Mouse (Mus musculus): ENCODE data around the gene B9d1.
A peak's percentile ranks its signal among the peaks of the same experiment; 100 is the strongest.

Gene B9d1

GRCm38 (mm10) chr11:61504713-61505257, at the start of gene B9d1:
Gene B9d1, plus strand, starts transcription at chr11:61505144.
- DNase-seq (ENCODE audit: low spot score): peak; percentile 99

GRCm38 (mm10) chr11:61464071-61464470, 40.9 kb upstream of the B9d1 start:
- DNase-seq (ENCODE audit: low spot score): no peak

DNA sequence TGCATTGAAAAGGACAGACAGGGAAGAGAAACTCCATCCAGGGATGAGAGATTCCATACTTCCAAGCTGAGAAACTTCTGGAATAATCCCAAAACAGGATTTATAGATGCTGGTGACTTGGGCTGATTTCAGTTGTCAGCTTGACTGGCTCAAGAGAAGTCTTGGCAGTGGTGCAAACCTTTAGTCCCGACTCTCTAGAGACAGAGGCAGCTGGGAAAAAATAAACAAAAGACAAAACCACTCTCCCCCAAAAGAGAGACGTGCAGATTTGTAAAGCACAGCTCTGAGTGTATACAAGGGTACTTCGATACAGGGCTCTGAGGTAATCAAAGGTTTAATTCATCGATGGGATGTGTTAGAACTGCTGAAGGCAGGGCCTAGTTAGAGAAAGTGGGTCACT, 39.5 kb upstream of the B9d1 start:
- no peak for DNase-seq (ENCODE audit: low spot score)

DNA sequence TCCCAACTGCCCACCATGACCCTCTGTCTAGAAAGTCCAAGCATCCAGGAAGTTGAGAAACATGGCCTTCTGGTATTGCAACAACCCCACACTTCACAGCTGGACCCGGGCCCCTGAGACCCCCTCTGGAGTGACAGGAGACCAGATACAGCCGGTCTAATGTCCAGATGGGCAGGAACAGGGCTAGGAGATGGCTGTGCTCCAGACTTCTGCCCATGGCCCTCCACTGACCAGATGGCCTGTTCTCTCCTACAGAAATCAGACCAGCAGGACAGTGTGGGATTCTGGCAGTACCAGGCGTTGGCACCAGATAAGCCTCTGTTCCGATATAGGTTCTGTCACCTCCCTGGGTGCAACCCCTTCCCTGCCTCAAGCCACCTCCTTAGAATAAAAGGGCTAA, 36.4 kb upstream of the B9d1 start:
- no peak for DNase-seq (ENCODE audit: low spot score)

- no peak for DNase-seq (ENCODE audit: low spot score)
Measured at GRCm38 (mm10) chr11:61469317-61469917, 35.5 kb upstream of the B9d1 start.

DNA sequence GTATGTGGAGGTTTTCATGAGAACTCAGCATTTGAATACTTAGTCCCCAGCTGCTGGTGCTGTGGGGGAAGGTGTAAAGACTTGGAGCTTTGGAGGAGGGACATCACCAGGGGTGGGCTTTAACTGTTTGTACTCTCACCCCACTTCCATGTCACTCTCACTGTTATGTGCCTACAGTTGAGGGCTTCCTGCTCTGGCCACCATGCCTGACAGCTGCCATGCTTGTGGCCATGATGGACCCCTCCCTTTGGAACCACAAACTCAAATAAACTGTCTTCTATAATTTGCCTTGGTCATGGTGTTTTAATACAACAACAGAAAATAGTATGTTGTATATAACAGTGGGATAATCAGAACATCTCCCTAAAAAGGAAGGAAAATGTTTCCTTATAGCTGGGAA, 34.1 kb upstream of the B9d1 start:
- no peak for DNase-seq (ENCODE audit: low spot score)

GRCm38 (mm10) chr11:61473630-61474029, 31.3 kb upstream of the B9d1 start:
- no peak for DNase-seq (ENCODE audit: low spot score)

DNA sequence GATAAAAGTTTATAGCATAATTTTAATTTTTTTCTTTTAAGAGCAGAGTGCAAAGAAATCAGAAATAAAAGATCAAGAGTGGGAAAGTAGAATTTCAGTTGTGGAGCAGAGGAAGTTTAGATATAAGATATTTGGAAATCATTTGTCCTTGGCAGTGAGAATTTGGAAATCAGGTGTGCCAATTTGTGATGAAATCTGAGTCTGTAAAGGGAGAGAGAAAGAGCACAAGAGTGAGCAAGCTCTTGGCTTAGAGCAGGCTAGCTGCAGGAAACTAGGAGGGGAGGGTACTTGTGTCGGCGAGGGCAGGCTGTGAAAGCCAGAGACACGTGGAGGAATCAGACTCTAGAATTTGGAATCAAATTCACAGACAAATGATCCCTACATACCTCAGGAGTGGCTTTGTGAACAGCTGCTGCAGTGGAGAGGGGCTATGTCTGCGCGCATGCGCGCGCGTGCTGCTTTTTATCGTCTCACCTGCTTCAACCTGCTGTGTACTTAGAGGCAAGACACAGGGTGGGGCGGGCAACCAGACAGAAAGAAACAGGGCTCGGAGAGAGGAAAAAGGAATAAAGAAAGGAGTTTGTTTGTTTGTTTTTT, 28.1 kb upstream of the B9d1 start:
- no peak for DNase-seq (ENCODE audit: low spot score)

DNA sequence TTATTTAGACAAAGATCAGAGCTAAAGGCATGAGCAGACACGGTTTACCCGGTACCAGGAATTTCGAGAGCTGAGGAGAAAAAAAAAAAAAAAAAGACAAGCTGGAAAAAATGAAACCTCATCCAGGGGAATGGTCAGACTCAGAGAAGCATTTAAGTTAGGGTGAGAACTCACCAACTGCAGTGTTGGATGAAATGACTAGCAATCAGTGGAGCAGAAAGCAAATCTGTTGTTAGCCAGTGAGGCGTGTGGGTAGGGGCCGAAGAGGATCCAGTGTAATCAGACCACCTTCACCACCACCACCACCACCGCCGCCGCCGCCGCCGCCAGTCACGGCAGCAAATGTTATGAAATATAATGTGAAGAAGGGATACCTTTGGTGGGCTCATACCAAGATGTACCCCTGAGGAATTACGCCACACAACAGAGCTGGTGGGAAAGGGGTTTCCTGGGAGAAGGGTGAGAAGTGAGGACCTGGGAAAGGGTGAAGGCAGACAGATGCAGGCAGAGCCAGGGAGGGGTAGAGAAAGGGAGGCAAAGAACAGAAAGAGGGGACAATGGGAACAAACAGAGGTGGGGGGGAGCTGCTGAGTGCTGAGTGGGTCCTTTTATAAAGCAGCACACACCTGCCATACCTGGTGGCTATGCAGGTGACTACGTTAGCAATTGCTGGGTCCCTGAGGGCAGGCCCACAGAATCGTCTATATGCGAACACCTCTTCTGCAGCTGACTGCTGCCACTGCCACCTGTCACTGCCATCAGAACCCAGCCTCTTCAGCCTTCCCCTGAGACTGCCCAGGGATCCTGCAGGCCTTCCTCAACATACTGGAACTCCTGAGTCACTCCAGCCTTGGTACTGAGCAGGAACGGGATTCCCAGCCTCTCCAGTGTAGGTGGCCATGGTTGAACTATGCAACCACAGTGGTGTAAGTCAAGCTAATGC, 27.1 kb upstream of the B9d1 start:
- peak; percentile 60 for DNase-seq (ENCODE audit: low spot score)

- no peak for DNase-seq (ENCODE audit: low spot score)
Measured at GRCm38 (mm10) chr11:61478788-61479187, 26.2 kb upstream of the B9d1 start.

- no peak for DNase-seq (ENCODE audit: low spot score)
Measured at GRCm38 (mm10) chr11:61481239-61482090, 23.5 kb upstream of the B9d1 start.

- DNase-seq (ENCODE audit: low spot score): peak; percentile 81
Measured at GRCm38 (mm10) chr11:61483226-61483845, 21.6 kb upstream of the B9d1 start.

DNA sequence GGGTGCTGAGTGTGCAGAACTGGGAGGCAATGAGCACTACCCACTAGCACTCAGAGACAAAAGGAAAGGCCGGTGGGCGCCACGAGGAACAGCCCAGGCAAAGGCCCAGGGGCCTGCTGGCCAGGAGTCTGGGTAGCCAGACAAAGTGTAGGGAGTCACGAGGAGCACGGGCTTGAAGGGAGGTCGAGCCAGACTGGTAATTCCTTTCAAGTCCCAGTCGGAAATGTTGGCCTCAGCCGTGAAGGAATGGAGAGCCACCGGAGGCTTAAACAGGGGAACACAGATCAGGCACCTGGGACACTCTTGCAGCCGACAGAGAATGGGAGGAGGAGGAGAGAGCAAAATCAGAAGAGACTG, 20.7 kb upstream of the B9d1 start:
- DNase-seq (ENCODE audit: low spot score): no peak

- peak; percentile 75 for DNase-seq (ENCODE audit: low spot score)
Measured at GRCm38 (mm10) chr11:61484613-61485540, 20.1 kb upstream of the B9d1 start, which contains the start of gene Mfap4. Gene Mfap4, plus strand, starts transcription at chr11:61485431.

GRCm38 (mm10) chr11:61485541-61486457, 19.1 kb upstream of the B9d1 start:
- peak; percentile 25 for DNase-seq (ENCODE audit: low spot score)

DNA sequence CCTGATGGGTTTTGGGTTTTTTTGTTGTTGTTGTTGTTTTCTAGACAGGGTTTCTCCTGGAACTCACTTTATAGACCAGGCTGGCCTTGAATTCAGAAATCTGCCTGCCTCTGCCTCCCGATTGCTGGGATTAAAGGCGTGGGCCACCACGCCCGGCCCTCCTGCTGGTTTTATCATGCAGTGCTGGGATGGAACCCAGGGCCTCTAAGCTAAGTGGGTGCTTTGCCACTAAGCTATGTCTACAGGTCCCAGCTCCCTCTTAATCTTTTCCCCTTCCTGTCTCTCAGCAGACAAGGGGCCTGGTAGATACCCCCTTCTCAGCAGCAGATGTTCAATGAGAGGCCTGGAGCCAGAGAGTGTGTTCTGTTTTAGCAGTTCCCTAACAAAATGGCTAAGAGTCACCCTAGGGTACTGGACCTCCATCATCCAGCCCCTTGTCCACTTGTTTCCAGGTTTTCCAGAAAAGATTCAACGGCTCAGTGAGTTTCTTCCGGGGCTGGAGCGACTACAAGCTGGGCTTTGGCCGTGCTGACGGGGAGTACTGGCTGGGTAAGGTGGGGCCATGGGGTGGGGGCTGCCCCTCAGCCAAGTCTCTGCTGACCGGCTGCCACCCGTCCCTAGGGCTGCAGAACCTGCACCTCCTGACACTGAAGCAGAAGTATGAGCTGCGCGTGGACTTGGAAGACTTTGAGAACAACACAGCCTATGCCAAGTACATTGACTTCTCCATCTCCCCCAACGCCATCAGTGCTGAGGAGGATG, 18.3 kb upstream of the B9d1 start:
- DNase-seq (ENCODE audit: low spot score): no peak

GRCm38 (mm10) chr11:61487401-61487800, 17.5 kb upstream of the B9d1 start:
- no peak for DNase-seq (ENCODE audit: low spot score)

- no peak for DNase-seq (ENCODE audit: low spot score)
Measured at GRCm38 (mm10) chr11:61487936-61488335, 17.0 kb upstream of the B9d1 start.
